In the genomic region with DNA sequence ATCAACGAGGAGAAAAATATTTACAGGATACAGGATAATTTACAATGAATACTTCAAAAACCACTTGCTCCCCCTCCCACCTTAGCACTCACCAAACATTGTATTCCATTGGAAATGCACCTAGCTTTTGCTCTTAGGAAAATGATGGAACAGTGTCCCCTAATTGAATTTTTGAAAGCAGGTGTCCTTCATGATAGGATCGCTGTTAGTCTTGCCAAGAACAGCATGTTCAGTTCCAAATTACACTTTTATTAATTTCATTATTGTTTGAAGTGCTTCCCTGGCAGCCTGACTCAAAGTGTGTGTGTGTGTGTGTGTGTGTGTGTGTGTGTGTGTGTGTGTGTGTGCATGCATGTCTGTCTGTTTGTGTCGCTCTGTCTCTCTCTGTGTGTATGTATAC, we compare ENCODE assay signal across 18 mouse cellular contexts.
A peak's percentile ranks its signal among the peaks of the same experiment; 100 is the strongest.
DNase-seq lines count a peak whose midpoint lies in the region; ATAC-seq and TF ChIP-seq lines count a peak whose summit lies in the region.
"Had no signal": no experiment of that assay in that cellular context is flagged by ENCODE, and none has a peak within 500 bp of the region (broad histone marks: within the 10 kb centered on the region; RNA-seq: fewer than 3 reads in every experiment).

No protein-coding gene starts in this region.

- TF ChIP-seq POLR2A in brain, embryonic 14.5 days (IDR thresholded peaks at IDR 0.05; ENCODE audit: borderline replicate concordance, extremely low read depth, insufficient read depth, insufficient read length, poor library complexity, severe bottlenecking), result no peak
- TF ChIP-seq POLR2A in kidney, adult 2 months (IDR thresholded peaks at IDR 0.05; ENCODE audit: low read depth, low read length), result no peak

- H3K36me3 ChIP-seq in hindbrain, embryonic 15.5 days, result no peaks in the 10 kb centered on the region
- H3K36me3 ChIP-seq in midbrain, embryonic 15.5 days (replicated peaks), result no peaks in the 10 kb centered on the region
- H3K36me3 ChIP-seq in liver, embryonic 11.5 days (ENCODE audit: control insufficient read depth, insufficient read depth, low read length), result no peaks in the 10 kb centered on the region
- H3K36me3 ChIP-seq in kidney, adult 2 months (ENCODE audit: control insufficient read depth, insufficient read depth, low read length), result no peaks in the 10 kb centered on the region
- H3K36me3 ChIP-seq: limb, embryonic 10.5 days; liver, embryonic 12.5 days had no signal

- H3K4me3 ChIP-seq in hindbrain, embryonic 15.5 days, result no peak overlapping the region
- no peak overlapping the region for H3K4me3 ChIP-seq in midbrain, embryonic 15.5 days
- no peak overlapping the region for H3K4me3 ChIP-seq in liver, embryonic 11.5 days (ENCODE audit: low read depth, low read length)
- no peak overlapping the region for H3K4me3 ChIP-seq in kidney, adult 2 months (ENCODE audit: insufficient read depth, low read depth, low read length)
- H3K4me3 ChIP-seq: limb, embryonic 10.5 days; liver, embryonic 12.5 days had no signal

- H3K9ac ChIP-seq in hindbrain, embryonic 15.5 days, result no peak overlapping the region
- no peak overlapping the region for H3K9ac ChIP-seq in midbrain, embryonic 15.5 days
- H3K9ac ChIP-seq in liver, embryonic 11.5 days (ENCODE audit: low read depth, low read length), result no peak overlapping the region
- H3K9ac ChIP-seq: liver, embryonic 12.5 days; lung, embryonic 14.5 days had no signal

- no peaks in the 10 kb centered on the region for H3K9me3 ChIP-seq in hindbrain, embryonic 15.5 days
- no peaks in the 10 kb centered on the region for H3K9me3 ChIP-seq in midbrain, embryonic 15.5 days
- no peaks in the 10 kb centered on the region for H3K9me3 ChIP-seq in liver, embryonic 11.5 days (ENCODE audit: control insufficient read depth, low read length)
- H3K9me3 ChIP-seq: limb, embryonic 10.5 days; liver, embryonic 12.5 days had no signal

- peak; percentile 71 for DNase-seq in MN1 (ENCODE audit: low spot score)
- DNase-seq in brain, embryonic 14.5 days (ENCODE audit: low read depth), result peak; percentile 49
- DNase-seq in liver, embryonic 11.5 days (ENCODE audit: low spot score), result no peak
- DNase-seq in kidney, adult 2 months, result no peak
- no peak for DNase-seq in layer of hippocampus, adult 9-10 months (ENCODE audit: low spot score)
- DNase-seq: cerebellum, adult 9-10 months; gastrocnemius, postnatal 10 days; heart, postnatal 10 days; kidney, adult 9 months; kidney, postnatal 36 days; thymus, adult 2 months had no signal

- WGBS in hindbrain, embryonic 15.5 days, result 52% methylated on average over 3 of the region's 3 CpGs
- 51% methylated on average over 3 of the region's 3 CpGs for WGBS in midbrain, embryonic 15.5 days
- 84% methylated on average over 3 of the region's 3 CpGs for WGBS in liver, embryonic 11.5 days
- 73% methylated on average over 3 of the region's 3 CpGs for WGBS in kidney, adult 2 months

- no peaks in the 10 kb centered on the region for H3K27me3 ChIP-seq in hindbrain, embryonic 15.5 days
- H3K27me3 ChIP-seq in midbrain, embryonic 15.5 days (replicated peaks), result no peaks in the 10 kb centered on the region
- H3K27me3 ChIP-seq in liver, embryonic 11.5 days (replicated peaks; ENCODE audit: control insufficient read depth, insufficient read depth, low read length), result no peaks in the 10 kb centered on the region
- no peaks in the 10 kb centered on the region for H3K27me3 ChIP-seq in kidney, adult 2 months (replicated peaks; ENCODE audit: control insufficient read depth, insufficient read depth, low read length)
- H3K27me3 ChIP-seq: liver, embryonic 12.5 days had no signal

- 0 out of 2 replicates have a peak overlapping the region, but pooled peaks have one; percentile 57 for H3K27ac ChIP-seq in hindbrain, embryonic 15.5 days (replicated peaks)
- peak overlapping the region; percentile 79; the same call in 1 of the 2 replicates for H3K27ac ChIP-seq in midbrain, embryonic 15.5 days
- H3K27ac ChIP-seq in liver, embryonic 11.5 days (ENCODE audit: low read depth, low read length), result no peak overlapping the region
- no peak overlapping the region for H3K27ac ChIP-seq in kidney, adult 2 months (ENCODE audit: insufficient read depth, low read depth, low read length)
- H3K27ac ChIP-seq: liver, embryonic 12.5 days; macrophage had no signal

- no peak for TF ChIP-seq CTCF in brain, embryonic 14.5 days (IDR thresholded peaks at IDR 0.05; ENCODE audit: borderline replicate concordance, extremely low read depth, insufficient read depth, insufficient read length)
- TF ChIP-seq CTCF in kidney, adult 2 months (conservative IDR thresholded peaks at IDR 0.05; ENCODE audit: insufficient read depth, insufficient read length, low read depth, low read length), result no peak

- ATAC-seq in hindbrain, embryonic 15.5 days (ENCODE audit: low FRiP score, low read depth), result 0 out of 2 replicates have a peak, but pooled peaks have one; percentile 12
- peak; percentile 2; the same call in 1 of the 2 replicates for ATAC-seq in midbrain, embryonic 15.5 days (replicated peaks)
- no peak for ATAC-seq in liver, embryonic 11.5 days (replicated peaks; ENCODE audit: low FRiP score)
- ATAC-seq: inflammation-experienced regulatory T-cells, adult 6 months; liver, embryonic 12.5 days had no signal

- no peak overlapping the region for H3K4me2 ChIP-seq in hindbrain, embryonic 15.5 days
- peak overlapping the region; percentile 46; the same call in 1 of the 2 replicates for H3K4me2 ChIP-seq in midbrain, embryonic 15.5 days
- no peak overlapping the region for H3K4me2 ChIP-seq in liver, embryonic 11.5 days
- H3K4me2 ChIP-seq: liver, embryonic 12.5 days had no signal

- 0 out of 2 replicates have a peak, but pooled peaks cover 7% of the 10 kb centered on the region for H3K4me1 ChIP-seq in hindbrain, embryonic 15.5 days (replicated peaks)
- H3K4me1 ChIP-seq in midbrain, embryonic 15.5 days, result peaks cover 5% of the 10 kb centered on the region
- H3K4me1 ChIP-seq in liver, embryonic 11.5 days (replicated peaks; ENCODE audit: control insufficient read depth, insufficient read depth, low read length), result no peaks in the 10 kb centered on the region
- no peaks in the 10 kb centered on the region for H3K4me1 ChIP-seq in kidney, adult 2 months (ENCODE audit: control insufficient read depth, insufficient read depth, low read length)
- H3K4me1 ChIP-seq: liver, embryonic 12.5 days had no signal

Comparison
In these comparisons a context has a peak if more than half of its experiments do, and no peak if none do; other contexts are left out.
1. DNase-seq: peak in MN1 (single experiment) and brain, embryonic 14.5 days (single experiment); none in liver, embryonic 11.5 days (single experiment), kidney, adult 2 months (single experiment) and layer of hippocampus, adult 9-10 months (single experiment).
2. H3K27ac ChIP-seq: peak in hindbrain, embryonic 15.5 days (single experiment) and midbrain, embryonic 15.5 days (single experiment); none in liver, embryonic 11.5 days (single experiment) and kidney, adult 2 months (single experiment).